Mouse (Mus musculus) intestine, embryonic 14.5 days (tissue): ENCODE measurements around the gene Col24a1. TPM values are rescaled to one million over a fixed set of nuclear protein-coding genes. Genes with fewer than 3 reads are reported as not detected.

ENCODE experiments used
- ATAC-seq: fragments of 200-750 bp; cut with Nextera tagmentation; replicated peaks from 2 replicates; pipeline ENCODE4 v1.8.0; 2017; ENCODE audit warnings: low read depth, moderate number of reproducible peaks, moderate TSS enrichment, moderate library complexity; ENCODE audit not compliant: low FRiP score, low TSS enrichment
- DNase-seq: peaks from one replicate; pipeline ENCODE4 v3.0.0-alpha.2; 2018; ENCODE audit warnings: low spot score
- H3K27ac ChIP-seq: fragments of 300-500 bp; sonication (generic); 2 replicates; pipeline ENCODE4 v1.5.1; 2014; ENCODE audit warnings: low read depth, mild to moderate bottlenecking, control low read depth
- H3K27me3 ChIP-seq: fragments of 300-500 bp; sonication (generic); replicated peaks from 2 replicates; pipeline ENCODE4 v1.6.1; 2014; ENCODE audit warnings: low read length, control low read depth; ENCODE audit not compliant: control insufficient read depth, insufficient read depth
- H3K36me3 ChIP-seq: fragments of 300-500 bp; sonication (generic); 2 replicates; pipeline ENCODE4 v1.6.1; 2014; ENCODE audit warnings: low read length, control low read depth; ENCODE audit not compliant: control insufficient read depth, insufficient read depth
- H3K4me1 ChIP-seq: fragments of 300-500 bp; sonication (generic); replicated peaks from 2 replicates; pipeline ENCODE4 v1.6.1; 2014; ENCODE audit warnings: low read length, control low read depth, mixed read lengths; ENCODE audit not compliant: control insufficient read depth, insufficient read depth
- H3K4me2 ChIP-seq: fragments of 300-500 bp; sonication (generic); 2 replicates; pipeline ENCODE4 v1.6.1; 2014; ENCODE audit warnings: low read length
- H3K4me3 ChIP-seq: fragments of 300-500 bp; sonication (generic); 2 replicates; pipeline ENCODE4 v1.5.1; 2014; ENCODE audit warnings: low read depth, low read length, control low read depth, mixed read lengths
- H3K9ac ChIP-seq: fragments of 300-500 bp; sonication (generic); 2 replicates; pipeline ENCODE4 v1.6.1; 2014; ENCODE audit warnings: mild to moderate bottlenecking, low read length
- H3K9me3 ChIP-seq: fragments of 300-500 bp; sonication (generic); 2 replicates; pipeline ENCODE4 v1.6.1; 2016; ENCODE audit warnings: low read length, control low read depth; ENCODE audit not compliant: control insufficient read depth
- WGBS: fragments of 180-500 bp; shearing (Covaris S2); extraction: QIAGEN DNeasy Blood & Tissue Kit; methylation state at CpG from one replicate; pipeline ENCODE4 v1.1.7; 2014; 5-methylcytosine and 5-hydroxymethylcytosine counted together
- polyA plus RNA-seq: library from polyadenylated mRNA; unstranded; fragments of >200 nt; fragmentation: Nextera tagmentation; extraction: Ambion mirVana; gene quantifications from 2 replicates; pipeline ENCODE4 v1.2.1, GENCODE M21; 2014

Col24a1 gene
- polyA plus RNA-seq, 1 experiment from 2014 or later, result 5.1 TPM

DNA sequence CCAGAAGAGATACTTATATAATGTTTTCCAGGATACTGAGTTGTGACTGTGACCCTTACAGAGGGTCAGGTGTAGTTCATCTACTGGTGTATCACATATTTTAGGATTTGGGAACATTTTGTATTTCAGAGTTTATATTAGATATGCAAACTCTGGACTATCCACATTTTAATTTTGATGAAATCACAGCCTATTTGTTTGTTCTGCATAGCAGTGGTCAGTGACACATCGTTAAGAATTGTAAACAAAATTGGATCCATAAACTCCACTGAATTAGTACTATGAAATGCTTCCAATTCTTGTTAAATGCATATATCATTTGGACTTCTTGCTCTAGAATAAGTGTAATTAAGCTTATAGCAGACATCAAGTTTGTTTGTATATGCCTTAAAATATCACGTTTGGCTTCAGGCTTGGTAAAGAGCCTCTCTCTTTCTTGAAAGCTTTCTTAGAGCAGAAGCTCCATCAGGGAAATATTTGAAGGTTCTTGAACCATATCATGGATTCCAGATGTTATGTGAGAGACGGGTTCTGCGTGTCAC lies 75.0 kb downstream of the Col24a1 start:
- WGBS, result 65% methylated on average over 4 of the region's 4 CpGs
- H3K27ac ChIP-seq, result no peak overlapping the region
- no peaks in the 10 kb centered on the region for H3K4me1 ChIP-seq
- no peak overlapping the region for H3K4me2 ChIP-seq
- no peak overlapping the region for H3K4me3 ChIP-seq
- ATAC-seq (no peak), DNase-seq (no peak)
- no peaks in the 10 kb centered on the region for H3K9me3 ChIP-seq
- H3K27me3 ChIP-seq, result no peaks in the 10 kb centered on the region
- H3K9ac ChIP-seq, result no peak overlapping the region
- H3K36me3 ChIP-seq, result no peaks in the 10 kb centered on the region

DNA sequence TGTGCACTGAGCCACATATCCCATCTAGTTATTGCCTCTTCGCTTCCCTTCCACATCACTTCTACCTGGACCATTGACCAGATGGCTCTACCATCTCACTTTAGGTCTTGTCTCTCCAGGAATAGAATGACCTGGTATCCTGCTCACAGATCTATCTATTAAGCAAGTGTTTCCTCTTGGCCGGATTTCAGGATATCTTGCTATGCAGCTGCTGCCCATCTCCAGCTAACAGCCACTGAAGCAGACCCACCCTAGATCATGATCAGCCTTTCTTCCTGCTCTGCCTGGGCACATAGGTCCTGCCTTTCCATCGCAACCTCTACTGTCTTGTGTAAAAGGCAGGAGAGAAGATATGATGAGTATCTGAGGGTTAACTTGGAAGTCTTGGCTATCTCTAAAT lies 84.0 kb downstream of the Col24a1 start:
- 90% methylated on average over 3 of the region's 3 CpGs for WGBS

DNA sequence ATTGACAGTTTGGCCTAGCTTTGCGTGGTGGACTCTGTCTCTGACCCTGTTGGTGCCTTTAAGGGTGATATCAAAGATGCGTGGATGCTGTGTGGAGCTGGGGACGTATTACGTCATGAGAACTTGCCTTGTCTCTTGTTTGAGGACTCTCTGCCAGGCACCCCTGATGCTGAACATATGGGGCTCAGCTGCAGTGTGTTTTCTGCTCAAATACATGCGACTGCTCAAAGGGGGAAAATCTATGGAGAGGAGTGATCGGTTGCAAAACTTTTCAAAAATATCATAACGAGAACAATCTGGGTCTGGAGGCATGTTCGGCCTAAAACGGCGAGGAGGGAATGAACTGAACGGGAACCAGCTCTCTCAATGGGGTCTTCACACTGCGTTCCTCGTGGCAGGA lies 90.8 kb downstream of the Col24a1 start:
- DNase-seq, result no peak
- H3K9me3 ChIP-seq, result no peaks in the 10 kb centered on the region
- no peaks in the 10 kb centered on the region for H3K36me3 ChIP-seq
- H3K4me1 ChIP-seq, result no peaks in the 10 kb centered on the region
- H3K4me2 ChIP-seq, result no peak overlapping the region
- no peak overlapping the region for H3K4me3 ChIP-seq
- no peak for ATAC-seq
- no peak overlapping the region for H3K9ac ChIP-seq
- 87% methylated on average over 13 of the region's 13 CpGs for WGBS
- H3K27me3 ChIP-seq, result no peaks in the 10 kb centered on the region
- no peak overlapping the region for H3K27ac ChIP-seq

More for the DNA sequence above, 84.0 kb downstream of the Col24a1 start:
- DNase-seq (no peak), ATAC-seq (no peak)
- Histone ChIP-seq H3K9me3 (no peaks in the 10 kb centered on the region), H3K36me3 (no peaks in the 10 kb centered on the region), H3K27me3 (no peaks in the 10 kb centered on the region), H3K9ac (no peak overlapping the region), H3K27ac (no peak overlapping the region), H3K4me1 (no peaks in the 10 kb centered on the region), H3K4me3 (no peak overlapping the region), H3K4me2 (no peak overlapping the region)

DNA sequence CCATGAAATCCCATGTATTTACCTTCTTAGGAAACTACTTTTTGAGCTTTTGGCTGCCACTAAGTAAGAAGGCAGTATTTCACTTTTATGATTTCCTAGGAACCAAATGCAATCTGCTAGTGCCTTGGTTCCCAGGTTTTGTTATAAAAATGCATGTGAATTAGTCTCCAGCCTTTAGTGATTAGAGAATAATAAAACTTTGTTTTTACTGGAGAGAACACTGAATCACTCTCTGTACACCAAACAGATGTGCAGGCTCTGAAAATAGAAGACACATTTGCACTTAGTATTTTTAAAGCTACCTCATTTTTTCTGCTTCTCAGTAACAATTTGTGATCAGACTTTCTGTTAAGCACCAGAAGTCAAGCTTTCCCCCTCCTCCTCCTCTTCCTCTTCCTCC lies 94.2 kb downstream of the Col24a1 start:
- DNase-seq (no peak), ATAC-seq (no peak)
- Histone ChIP-seq H3K9me3 (no peaks in the 10 kb centered on the region), H3K36me3 (no peaks in the 10 kb centered on the region), H3K27ac (no peak overlapping the region), H3K27me3 (no peaks in the 10 kb centered on the region), H3K4me3 (no peak overlapping the region), H3K9ac (no peak overlapping the region), H3K4me1 (no peaks in the 10 kb centered on the region), H3K4me2 (no peak overlapping the region)

DNA sequence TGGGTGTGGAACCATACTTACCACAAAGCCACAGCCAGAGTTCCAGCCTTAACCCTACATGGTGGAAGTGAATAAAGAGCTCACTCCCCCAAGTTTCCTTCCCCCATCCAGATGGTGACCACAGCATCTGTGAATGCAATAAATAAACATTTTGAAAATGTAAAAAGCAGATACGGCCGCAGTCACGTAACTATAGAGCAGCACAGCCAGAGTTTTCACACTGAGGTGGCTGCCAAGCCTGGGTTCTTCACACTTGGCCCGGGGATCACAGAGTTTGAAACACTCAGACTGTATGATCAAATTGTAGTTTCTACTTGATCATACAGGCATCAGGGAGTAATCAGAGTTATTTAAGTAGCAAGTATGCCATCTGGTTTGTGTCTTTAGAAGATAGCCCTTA lies 98.4 kb downstream of the Col24a1 start:
- Histone ChIP-seq H3K4me1 (no peaks in the 10 kb centered on the region), H3K9me3 (no peaks in the 10 kb centered on the region), H3K4me3 (no peak overlapping the region), H3K4me2 (no peak overlapping the region), H3K27me3 (no peaks in the 10 kb centered on the region), H3K27ac (no peak overlapping the region), H3K36me3 (no peaks in the 10 kb centered on the region), H3K9ac (no peak overlapping the region)
- 78% methylated on average over 4 of the region's 4 CpGs for WGBS
- DNase-seq (no peak), ATAC-seq (no peak)

DNA sequence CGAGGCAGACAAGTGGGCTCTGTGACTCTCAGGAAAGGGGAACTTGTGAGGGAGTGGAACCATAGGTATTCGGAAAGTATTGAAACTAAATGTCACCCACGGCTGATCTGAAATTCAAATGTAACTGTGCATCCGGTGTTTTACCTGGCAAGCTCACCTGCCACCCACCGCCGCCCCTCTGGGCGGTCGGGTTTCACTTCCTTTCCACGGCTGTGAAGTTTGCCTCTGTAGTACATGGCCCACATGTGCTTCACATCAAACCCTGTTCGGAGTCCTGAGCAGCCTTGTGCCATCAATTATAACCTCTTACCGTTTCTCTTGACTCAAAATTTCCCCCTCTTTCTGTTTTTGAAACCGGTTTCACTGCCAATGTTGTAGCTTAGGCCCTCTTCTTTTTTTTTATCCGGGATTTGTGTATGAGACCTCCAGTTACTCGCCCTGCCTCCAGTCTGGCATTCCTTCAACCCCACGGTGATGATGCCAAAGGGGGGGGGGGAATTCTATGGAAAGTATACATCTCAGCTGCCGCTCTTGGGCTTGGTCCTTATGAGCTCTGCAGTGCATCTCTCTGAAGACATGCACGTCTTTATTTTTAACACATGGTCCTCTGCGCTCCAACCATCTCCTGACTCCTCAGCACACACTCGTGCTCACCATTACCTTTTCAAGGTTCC lies 99.9 kb downstream of the Col24a1 start:
- H3K4me1 ChIP-seq, result no peaks in the 10 kb centered on the region
- DNase-seq (no peak), ATAC-seq (no peak)
- 69% methylated on average over 19 of the region's 19 CpGs for WGBS
- no peak overlapping the region for H3K9ac ChIP-seq
- H3K27me3 ChIP-seq, result no peaks in the 10 kb centered on the region
- no peak overlapping the region for H3K27ac ChIP-seq
- no peak overlapping the region for H3K4me3 ChIP-seq
- H3K4me2 ChIP-seq, result no peak overlapping the region
- no peaks in the 10 kb centered on the region for H3K9me3 ChIP-seq
- H3K36me3 ChIP-seq, result no peaks in the 10 kb centered on the region

DNA sequence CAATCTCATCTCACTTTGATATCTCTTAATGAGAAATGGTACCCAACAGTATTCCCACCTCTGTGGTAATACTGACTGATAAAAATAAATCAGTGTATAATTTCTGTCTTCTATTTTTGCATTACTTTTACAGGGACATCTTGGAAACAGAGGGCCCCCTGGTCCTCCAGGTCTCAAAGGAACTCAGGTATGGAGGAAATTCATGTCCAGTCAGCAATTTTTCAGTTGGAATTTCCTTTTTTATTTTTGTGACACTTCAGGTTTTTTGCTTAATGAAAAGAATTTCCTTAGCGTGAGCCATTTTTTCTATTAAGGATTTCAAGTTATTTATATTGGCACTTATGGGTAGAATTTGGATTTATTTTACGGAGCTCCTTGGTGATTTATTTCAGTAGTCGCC lies 106.9 kb downstream of the Col24a1 start:
- Histone ChIP-seq H3K4me1 (no peaks in the 10 kb centered on the region), H3K9me3 (no peaks in the 10 kb centered on the region), H3K27me3 (no peaks in the 10 kb centered on the region), H3K4me2 (no peak overlapping the region), H3K36me3 (no peaks in the 10 kb centered on the region), H3K27ac (no peak overlapping the region), H3K9ac (no peak overlapping the region), H3K4me3 (no peak overlapping the region)
- no peak for ATAC-seq
- DNase-seq, result no peak
- WGBS, result 88% methylated on average over 3 of the region's 3 CpGs

DNA sequence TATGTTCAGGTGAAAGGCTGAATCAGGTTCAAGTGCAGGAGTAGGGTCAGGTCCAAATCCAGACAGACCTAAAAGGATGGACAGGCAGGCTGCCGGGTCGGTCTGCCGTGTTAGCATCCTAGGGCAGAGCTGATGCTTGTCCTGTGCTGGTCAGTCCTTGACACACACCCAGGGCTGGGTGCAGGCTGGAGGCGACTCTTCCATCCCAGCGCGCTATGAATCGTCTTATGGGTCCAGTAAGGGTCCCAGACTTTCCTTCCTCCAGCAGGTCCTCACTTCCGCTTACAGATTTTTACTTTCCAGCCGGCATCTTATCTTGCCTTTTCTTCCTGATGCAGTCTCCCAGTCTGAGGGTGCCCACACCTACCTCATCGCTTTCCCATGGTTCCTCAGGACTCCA lies 110.0 kb downstream of the Col24a1 start:
- 90% methylated on average over 10 of the region's 10 CpGs for WGBS
- H3K9me3 ChIP-seq, result no peaks in the 10 kb centered on the region

DNA sequence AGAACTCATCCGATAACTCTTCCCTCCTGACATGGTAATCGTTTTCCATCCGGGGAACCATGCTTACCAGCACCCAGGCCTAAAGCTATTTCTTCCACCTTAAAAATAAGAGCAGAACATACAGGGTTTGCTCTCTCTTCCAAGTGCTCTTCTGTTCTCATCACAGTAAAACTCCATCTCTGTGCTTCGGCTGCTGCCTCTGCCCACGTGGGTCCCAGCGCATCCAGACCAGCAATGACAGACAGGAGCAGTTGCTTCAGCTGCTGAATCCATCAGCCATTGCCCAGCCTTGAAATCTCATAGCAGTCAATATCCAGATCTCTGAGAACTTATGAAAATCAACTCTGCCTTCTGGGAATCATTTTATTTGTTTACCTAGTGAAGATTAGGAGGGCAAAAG lies 110.7 kb downstream of the Col24a1 start:
- H3K9me3 ChIP-seq, result no peaks in the 10 kb centered on the region
- no peak for ATAC-seq
- no peak overlapping the region for H3K27ac ChIP-seq
- no peaks in the 10 kb centered on the region for H3K36me3 ChIP-seq
- H3K4me1 ChIP-seq, result no peaks in the 10 kb centered on the region
- H3K27me3 ChIP-seq, result no peaks in the 10 kb centered on the region
- DNase-seq, result no peak
- H3K9ac ChIP-seq, result no peak overlapping the region
- no peak overlapping the region for H3K4me3 ChIP-seq
- WGBS, result 82% methylated on average over 6 of the region's 6 CpGs
- H3K4me2 ChIP-seq, result no peak overlapping the region

More for the DNA sequence above, 110.0 kb downstream of the Col24a1 start:
- Histone ChIP-seq H3K27ac (no peak overlapping the region), H3K4me2 (no peak overlapping the region), H3K9ac (no peak overlapping the region), H3K4me3 (no peak overlapping the region), H3K27me3 (no peaks in the 10 kb centered on the region), H3K36me3 (no peaks in the 10 kb centered on the region), H3K4me1 (no peaks in the 10 kb centered on the region)
- DNase-seq, result no peak
- no peak for ATAC-seq
